In the genomic region with DNA sequence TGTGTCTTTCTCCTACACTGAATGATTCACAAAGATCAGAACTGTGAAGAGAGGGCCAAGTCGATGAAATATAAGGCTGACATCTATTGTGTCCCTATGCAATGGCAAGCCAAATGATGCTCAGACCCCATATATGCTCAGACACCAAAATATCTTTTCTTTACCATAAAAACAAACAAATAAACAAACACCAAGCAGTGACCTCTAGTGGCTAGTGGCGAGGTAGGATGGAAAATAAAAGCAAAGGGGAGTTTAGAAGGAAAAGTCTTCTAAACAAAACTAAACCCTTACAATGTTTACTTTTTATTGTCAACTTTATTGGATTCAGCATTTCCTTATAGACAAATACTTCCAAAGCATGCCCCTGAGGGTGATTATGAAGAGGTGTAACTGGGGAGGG, we compare ENCODE assay signal across 33 mouse cellular contexts.
DNase-seq lines count a peak whose midpoint lies in the region; ATAC-seq and TF ChIP-seq lines count a peak whose summit lies in the region.
"Had no signal": no experiment of that assay in that cellular context is flagged by ENCODE, and none has a peak within 500 bp of the region (broad histone marks: within the 10 kb centered on the region; RNA-seq: fewer than 3 reads in every experiment).

No protein-coding gene starts in this region.

- no peaks in the 10 kb centered on the region for H3K36me3 ChIP-seq in heart, postnatal 0 days (replicated peaks; ENCODE audit: control insufficient read depth, insufficient read depth, low read length)
- no peaks in the 10 kb centered on the region for H3K36me3 ChIP-seq in stomach, postnatal 0 days (ENCODE audit: control insufficient read depth, insufficient read depth, low read length)
- H3K36me3 ChIP-seq: forebrain, embryonic 12.5 days; heart, embryonic 12.5 days; hindbrain, embryonic 10.5 days; kidney, embryonic 15.5 days; limb, embryonic 13.5 days; lung, embryonic 15.5 days; midbrain, embryonic 12.5 days; neural tube, embryonic 15.5 days had no signal

- H3K4me3 ChIP-seq in heart, postnatal 0 days (ENCODE audit: low read depth, low read length): no peak overlapping the region
- no peak overlapping the region for H3K4me3 ChIP-seq in left cerebral cortex, adult 2 months
- H3K4me3 ChIP-seq in stomach, postnatal 0 days (ENCODE audit: low read depth, low read length): no peak overlapping the region
- H3K4me3 ChIP-seq: erythroblast, embryonic 14.5 days; forebrain, embryonic 12.5 days; heart, embryonic 12.5 days; hindbrain, embryonic 10.5 days; kidney, embryonic 15.5 days; limb, embryonic 13.5 days; lung, embryonic 15.5 days; midbrain, embryonic 12.5 days; neural tube, embryonic 15.5 days had no signal

- intact Hi-C loops in left cerebral cortex, adult 2 months (cut with DNase I): loop anchor here (5.0 to 10.0 kb wide), 2 partner anchors 152 to 1416 kb away; a partner anchor contains a TSS
- intact Hi-C loops in left cerebral cortex, postnatal 25 days (cut with DNase I): no loop called here

- 84% methylated on average over 2 of the region's 2 CpGs for WGBS in heart, postnatal 0 days
- 74% methylated on average over 2 of the region's 2 CpGs for WGBS in stomach, postnatal 0 days

- ATAC-seq in heart, postnatal 0 days (ENCODE audit: insufficient read depth, low read depth): no peak
- no peak for ATAC-seq in Patski
- ATAC-seq in stomach, postnatal 0 days (ENCODE audit: low FRiP score, low TSS enrichment): no peak
- ATAC-seq: activated CD4-positive, CD25-positive, alpha-beta regulatory T cell, adult 4 months had no signal

- peaks cover 15% of the 10 kb centered on the region for H3K4me1 ChIP-seq in heart, postnatal 0 days (ENCODE audit: control insufficient read depth, insufficient read depth)
- H3K4me1 ChIP-seq in stomach, postnatal 0 days (replicated peaks; ENCODE audit: control insufficient read depth, insufficient read depth): 0 out of 2 replicates have a peak, but pooled peaks cover 3% of the 10 kb centered on the region
- H3K4me1 ChIP-seq: neural tube, embryonic 15.5 days had no signal

- TF ChIP-seq EP300 in heart, postnatal 0 days (IDR thresholded peaks at IDR 0.05; ENCODE audit: low read depth): no peak
- no peak for TF ChIP-seq EP300 in stomach, postnatal 0 days (optimal IDR thresholded peaks at IDR 0.05)

- no peaks in the 10 kb centered on the region for H3K27me3 ChIP-seq in heart, postnatal 0 days (ENCODE audit: control insufficient read depth, insufficient read depth, low read length)
- no peaks in the 10 kb centered on the region for H3K27me3 ChIP-seq in Patski
- no peaks in the 10 kb centered on the region for H3K27me3 ChIP-seq in stomach, postnatal 0 days (ENCODE audit: control insufficient read depth, insufficient read depth, low read length)
- H3K27me3 ChIP-seq: forebrain, embryonic 12.5 days; heart, embryonic 12.5 days; kidney, embryonic 15.5 days; limb, embryonic 13.5 days; lung, embryonic 15.5 days; megakaryocyte, embryonic 14.5 days; midbrain, embryonic 12.5 days; neural tube, embryonic 15.5 days had no signal

- no peak for DNase-seq in heart, postnatal 0 days (ENCODE audit: low spot score)
- DNase-seq in heart, adult 11 months: no peak
- DNase-seq in left cerebral cortex, adult 2 months (ENCODE audit: extremely low spot score in 1 of 2, low spot score in 2 of 2): no peak
- DNase-seq in left cerebral cortex, postnatal 25 days (ENCODE audit: low spot score in 2 of 2): no peak
- no peak for DNase-seq in Patski (ENCODE audit: low read depth, low spot score)
- DNase-seq in stomach, postnatal 0 days (ENCODE audit: low spot score): no peak
- no peak for DNase-seq in ovary, postnatal 10 days (ENCODE audit: low spot score)
- DNase-seq: adrenal gland, adult 8-10 months; B cell, adult 2 months; cerebellum, adult 2 months; cerebellum, postnatal 14 days; gastrocnemius, postnatal 14 days; heart, adult 18-20 months; heart, postnatal 10 days; kidney, adult 18-20 months; layer of hippocampus, adult 9-11 months; lung, postnatal 36 days; right cerebral cortex, adult 18-20 months; spleen, adult 18-20 months; thymus, adult 18-20 months; thymus, postnatal 25 days had no signal

- POLR2A ChIA-PET in Patski (lab: Charles Lee): no interaction called here

- H3K9ac ChIP-seq in heart, postnatal 0 days (replicated peaks; ENCODE audit: low read depth, low read length): no peak overlapping the region
- no peak overlapping the region for H3K9ac ChIP-seq in stomach, postnatal 0 days (ENCODE audit: low read length)
- H3K9ac ChIP-seq: forebrain, embryonic 12.5 days; heart, embryonic 12.5 days; kidney, embryonic 15.5 days; limb, embryonic 13.5 days; lung, embryonic 15.5 days; midbrain, embryonic 12.5 days; neural tube, embryonic 15.5 days had no signal

- no peak overlapping the region for H3K27ac ChIP-seq in heart, postnatal 0 days (ENCODE audit: low read depth)
- H3K27ac ChIP-seq in left cerebral cortex, adult 2 months: no peak overlapping the region
- no peak overlapping the region for H3K27ac ChIP-seq in stomach, postnatal 0 days (replicated peaks)
- H3K27ac ChIP-seq: forebrain, embryonic 12.5 days; limb, embryonic 13.5 days; lung, embryonic 15.5 days; midbrain, embryonic 12.5 days; neural tube, embryonic 15.5 days had no signal

- no peaks in the 10 kb centered on the region for H3K9me3 ChIP-seq in heart, postnatal 0 days (replicated peaks; ENCODE audit: control insufficient read depth, low read length)
- H3K9me3 ChIP-seq in stomach, postnatal 0 days (ENCODE audit: control insufficient read depth, low read length): no peaks in the 10 kb centered on the region
- H3K9me3 ChIP-seq: forebrain, embryonic 12.5 days; kidney, embryonic 15.5 days; limb, embryonic 13.5 days; lung, embryonic 15.5 days; neural tube, embryonic 15.5 days had no signal

- peak; percentile 18; the same call in 1 of the 2 replicates for TF ChIP-seq CTCF in heart, postnatal 0 days (IDR thresholded peaks at IDR 0.05; ENCODE audit: low read depth)
- peak; percentile 13; the same call in 1 of the 2 replicates for TF ChIP-seq CTCF in left cerebral cortex, adult 2 months (IDR thresholded peaks at IDR 0.05)
- TF ChIP-seq CTCF in Patski (IDR thresholded peaks at IDR 0.05): peak; percentile 36
- peak; percentile 43 for TF ChIP-seq CTCF in stomach, postnatal 0 days (IDR thresholded peaks at IDR 0.05; ENCODE audit: low read depth)

- in situ Hi-C loops in Patski (cut with MboI; ENCODE audit: low pct_unique_long_range_greater_than_20kb): no loop called here

- CTCF ChIA-PET in Patski (lab: Charles Lee): interaction anchor here (1.8 kb wide), 1 partner anchor 16 kb away, joined by 8 read pairs; no protein-coding TSS in a partner anchor

- no peak overlapping the region for H3K4me2 ChIP-seq in heart, postnatal 0 days (ENCODE audit: low read depth, low read length)
- no peak overlapping the region for H3K4me2 ChIP-seq in stomach, postnatal 0 days (replicated peaks; ENCODE audit: low read depth)
- H3K4me2 ChIP-seq: forebrain, embryonic 12.5 days; heart, embryonic 12.5 days; kidney, embryonic 15.5 days; limb, embryonic 13.5 days; liver, embryonic 11.5 days; lung, embryonic 15.5 days; midbrain, embryonic 12.5 days; neural tube, embryonic 15.5 days had no signal
